Comparison of ENCODE assay signal across 14 mouse cellular contexts in genomic region chr2:29646613-29647012, GRCm38 (mm10). TPM values are rescaled to one million over a fixed set of nuclear protein-coding genes. Genes with fewer than 3 reads are reported as not detected.
A peak's percentile ranks its signal among the peaks of the same experiment; 100 is the strongest.
DNase-seq lines count a peak whose midpoint lies in the region; ATAC-seq and TF ChIP-seq lines count a peak whose summit lies in the region.
"Had no signal": no experiment of that assay in that cellular context is flagged by ENCODE, and none has a peak within 500 bp of the region (broad histone marks: within the 10 kb centered on the region; RNA-seq: fewer than 3 reads in every experiment).

No protein-coding gene starts in this region.

- TF ChIP-seq POLR2A in heart, adult 2 months (IDR thresholded peaks at IDR 0.05; ENCODE audit: insufficient read depth, low read depth, low read length) = 0 out of 2 replicates have a peak, but pooled peaks have one; percentile 33
- no peak for TF ChIP-seq POLR2A in cortical plate, adult 2 months (IDR thresholded peaks at IDR 0.05; ENCODE audit: extremely low read depth, insufficient read depth, low read length)

- 51% methylated on average over 3 of the region's 3 CpGs for WGBS in heart, adult 2 months
- WGBS in liver, embryonic 15.5 days (ENCODE audit: insufficient replicate concordance) = 77% methylated on average over 3 of the region's 3 CpGs
- 87% methylated on average over 3 of the region's 3 CpGs for WGBS in liver, embryonic 11.5 days
- 52% methylated on average over 3 of the region's 3 CpGs for WGBS in limb, embryonic 15.5 days

- DNase-seq in heart, adult 2 months = no peak
- no peak for DNase-seq in heart, postnatal 25 days (ENCODE audit: low spot score)
- no peak for DNase-seq in liver, embryonic 11.5 days (ENCODE audit: low spot score)
- DNase-seq in testis, postnatal 10 days (ENCODE audit: low spot score) = no peak
- DNase-seq: adrenal gland, adult 8-10 months; cerebellum, adult 11-12 months; midbrain, embryonic 14.5 days; right cerebral cortex, postnatal 4 days had no signal

- H3K4me2 ChIP-seq in liver, embryonic 15.5 days = no peak overlapping the region
- no peak overlapping the region for H3K4me2 ChIP-seq in liver, embryonic 11.5 days
- H3K4me2 ChIP-seq in limb, embryonic 15.5 days = no peak overlapping the region
- H3K4me2 ChIP-seq: embryonic facial prominence, embryonic 13.5 days had no signal

- peak overlapping the region; percentile 1; the same call in 1 of the 2 replicates for H3K9ac ChIP-seq in heart, adult 2 months (ENCODE audit: low read depth, low read length)
- H3K9ac ChIP-seq in liver, embryonic 15.5 days = no peak overlapping the region
- no peak overlapping the region for H3K9ac ChIP-seq in liver, embryonic 11.5 days (ENCODE audit: low read depth, low read length)
- H3K9ac ChIP-seq in limb, embryonic 15.5 days = no peak overlapping the region
- H3K9ac ChIP-seq: embryonic facial prominence, embryonic 13.5 days had no signal

- peaks cover 31% of the 10 kb centered on the region for H3K4me1 ChIP-seq in heart, adult 2 months (ENCODE audit: control insufficient read depth, insufficient read depth, low read length)
- peaks cover 28% of the 10 kb centered on the region for H3K4me1 ChIP-seq in liver, embryonic 15.5 days (replicated peaks)
- peaks cover 6% of the 10 kb centered on the region; the same call in 1 of the 2 replicates for H3K4me1 ChIP-seq in liver, embryonic 11.5 days (replicated peaks; ENCODE audit: control insufficient read depth, insufficient read depth, low read length)
- H3K4me1 ChIP-seq in cortical plate, adult 2 months (ENCODE audit: control insufficient read depth, insufficient read depth, low read length) = peaks cover 22% of the 10 kb centered on the region
- H3K4me1 ChIP-seq in limb, embryonic 15.5 days = peaks cover 32% of the 10 kb centered on the region

- TF ChIP-seq CTCF in heart, adult 2 months (IDR thresholded peaks at IDR 0.05) = no peak
- no peak for TF ChIP-seq CTCF in cortical plate, adult 2 months (IDR thresholded peaks at IDR 0.05; ENCODE audit: extremely low read depth, insufficient read depth, low read length)

- H3K4me3 ChIP-seq in heart, adult 2 months = peak overlapping the region; percentile 64
- H3K4me3 ChIP-seq in liver, embryonic 15.5 days (replicated peaks) = no peak overlapping the region
- no peak overlapping the region for H3K4me3 ChIP-seq in liver, embryonic 11.5 days (ENCODE audit: low read depth, low read length)
- H3K4me3 ChIP-seq in cortical plate, adult 2 months (ENCODE audit: insufficient read depth, low read length) = no peak overlapping the region
- H3K4me3 ChIP-seq in limb, embryonic 15.5 days = no peak overlapping the region
- H3K4me3 ChIP-seq: embryonic facial prominence, embryonic 13.5 days had no signal

- ATAC-seq in liver, embryonic 15.5 days (ENCODE audit: insufficient read depth) = peak; percentile 77; the same call in 1 of the 2 replicates
- ATAC-seq in liver, embryonic 11.5 days (replicated peaks; ENCODE audit: low FRiP score) = no peak
- peak; percentile 62 for ATAC-seq in limb, embryonic 15.5 days (ENCODE audit: insufficient number of reproducible peaks, low FRiP score, low TSS enrichment, low read depth)
- ATAC-seq: lung, postnatal 0 days; Patski had no signal

- H3K27me3 ChIP-seq in heart, adult 2 months (ENCODE audit: control insufficient read depth, insufficient read depth, low read length) = no peaks in the 10 kb centered on the region
- H3K27me3 ChIP-seq in liver, embryonic 15.5 days = no peaks in the 10 kb centered on the region
- H3K27me3 ChIP-seq in liver, embryonic 11.5 days (replicated peaks; ENCODE audit: control insufficient read depth, insufficient read depth, low read length) = no peaks in the 10 kb centered on the region
- no peaks in the 10 kb centered on the region for H3K27me3 ChIP-seq in limb, embryonic 15.5 days
- H3K27me3 ChIP-seq: embryonic facial prominence, embryonic 13.5 days; Patski had no signal

- no peak for TF ChIP-seq EP300 in heart, adult 2 months (IDR thresholded peaks at IDR 0.05; ENCODE audit: insufficient read depth, low read depth, low read length)

- H3K79me2 ChIP-seq in heart, adult 2 months (replicated peaks; ENCODE audit: control insufficient read depth, insufficient read depth, low read length) = peaks cover 10% of the 10 kb centered on the region

- H3K27ac ChIP-seq in heart, adult 2 months = peak overlapping the region; percentile 90
- H3K27ac ChIP-seq in liver, embryonic 15.5 days (replicated peaks) = no peak overlapping the region
- no peak overlapping the region for H3K27ac ChIP-seq in liver, embryonic 11.5 days (ENCODE audit: low read depth, low read length)
- peak overlapping the region; percentile 43; the same call in 1 of the 2 replicates for H3K27ac ChIP-seq in cortical plate, adult 2 months (ENCODE audit: insufficient read depth, low read length)
- peak overlapping the region; percentile 35 for H3K27ac ChIP-seq in limb, embryonic 15.5 days
- H3K27ac ChIP-seq: embryonic facial prominence, embryonic 13.5 days had no signal

- intact Hi-C loops in heart, adult 2 months (cut with DNase I) = no loop called here
- intact Hi-C loops in heart, postnatal 25 days (cut with DNase I) = no loop called here

- peaks cover 10% of the 10 kb centered on the region for H3K36me3 ChIP-seq in heart, adult 2 months (ENCODE audit: control insufficient read depth, insufficient read depth, low read length)
- no peaks in the 10 kb centered on the region for H3K36me3 ChIP-seq in liver, embryonic 15.5 days (replicated peaks)
- no peaks in the 10 kb centered on the region for H3K36me3 ChIP-seq in liver, embryonic 11.5 days (ENCODE audit: control insufficient read depth, insufficient read depth, low read length)
- H3K36me3 ChIP-seq in limb, embryonic 15.5 days = no peaks in the 10 kb centered on the region

- H3K9me3 ChIP-seq in liver, embryonic 15.5 days (replicated peaks) = no peaks in the 10 kb centered on the region
- no peaks in the 10 kb centered on the region for H3K9me3 ChIP-seq in liver, embryonic 11.5 days (ENCODE audit: control insufficient read depth, low read length)
- H3K9me3 ChIP-seq in limb, embryonic 15.5 days = no peaks in the 10 kb centered on the region
- H3K9me3 ChIP-seq: embryonic facial prominence, embryonic 13.5 days had no signal

RNA-seq across cellular contexts. Expression of gene Rapgef1, which starts 27.1 kb away (rescaled TPM):
- total RNA-seq in heart, adult 2 months (2021) = 100 to 1,000 TPM in 1 of 2 experiments, 10 to 100 TPM in 1; 96.7 to 116 TPM
- polyA plus RNA-seq in heart, adult 2 months (2012; rRNA removed) = 65.0 and 86.1 TPM in 2 replicates
- 10 to 100 TPM; 85.1 to 94.1 TPM for total RNA-seq in heart, postnatal 25 days (2021)
- 5.5 and 7.3 TPM in 2 replicates for polyA plus RNA-seq in liver, embryonic 15.5 days (2015; fragmentation: Nextera tagmentation; extraction: Ambion mirVana)
- 15.2 and 16.5 TPM in 2 replicates for polyA plus RNA-seq in liver, embryonic 11.5 days (2014; fragmentation: Nextera tagmentation; extraction: Ambion mirVana)
- polyA plus RNA-seq in cortical plate, adult 2 months (2012; rRNA removed) = 85.8 and 91.8 TPM in 2 replicates
- 15.9 and 17.1 TPM in 2 replicates for polyA plus RNA-seq in limb, embryonic 15.5 days (2015; fragmentation: Nextera tagmentation; extraction: Ambion mirVana)

Comparison
In these comparisons a context has a peak if more than half of its experiments do, and no peak if none do; other contexts are left out.
1. H3K27ac ChIP-seq: peak in heart, adult 2 months (single experiment), cortical plate, adult 2 months (single experiment) and limb, embryonic 15.5 days (single experiment); none in liver, embryonic 15.5 days (single experiment) and liver, embryonic 11.5 days (single experiment).